Mouse (Mus musculus): ENCODE measurements around the gene Lama1. TPM values are rescaled to one million over a fixed set of nuclear protein-coding genes. Genes with fewer than 3 reads are reported as not detected.

Lama1 gene
- polyA plus RNA-seq, 1 experiment from 2014 or later = 24.6 TPM

DNA sequence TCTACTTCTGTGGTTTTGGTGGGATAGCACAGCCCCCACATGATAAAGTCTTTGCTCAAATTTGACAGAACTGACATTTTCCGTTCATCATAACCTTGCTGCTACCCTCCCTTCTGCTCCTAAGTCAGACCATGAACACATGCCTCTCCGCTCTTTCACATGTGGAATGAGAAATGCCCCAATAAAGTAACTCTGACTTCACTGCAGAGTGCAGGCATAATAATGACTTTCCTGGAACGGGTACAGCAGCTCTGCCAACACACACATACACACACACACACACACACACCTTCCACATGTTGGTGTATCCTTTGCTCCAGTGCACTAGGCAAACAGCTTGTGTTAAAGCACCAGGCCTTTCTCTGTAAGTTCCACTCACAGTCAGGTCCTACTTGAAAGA, 167.9 kb downstream of the Lama1 start:
- ATAC-seq (ENCODE audit: insufficient read depth, low FRiP score, low TSS enrichment) (no peak), DNase-seq (ENCODE audit: low spot score) (no peak)
- no peak overlapping the region for H3K4me3 ChIP-seq (ENCODE audit: low read depth, low read length)
- no peaks in the 10 kb centered on the region for H3K4me1 ChIP-seq (ENCODE audit: control insufficient read depth, insufficient read depth, low read length)
- no peak overlapping the region for H3K4me2 ChIP-seq (ENCODE audit: low read depth)
- 87% methylated on average over 3 of the region's 3 CpGs for WGBS
- no peaks in the 10 kb centered on the region for H3K9me3 ChIP-seq (ENCODE audit: control insufficient read depth, low read length)
- H3K27me3 ChIP-seq (ENCODE audit: control insufficient read depth, insufficient read depth, low read length) = no peaks in the 10 kb centered on the region
- no peak overlapping the region for H3K9ac ChIP-seq (ENCODE audit: low read length)
- H3K36me3 ChIP-seq (ENCODE audit: control insufficient read depth, insufficient read depth, low read length) = peaks cover 6% of the 10 kb centered on the region
- H3K27ac ChIP-seq (ENCODE audit: low read depth, low read length) = no peak overlapping the region

DNA sequence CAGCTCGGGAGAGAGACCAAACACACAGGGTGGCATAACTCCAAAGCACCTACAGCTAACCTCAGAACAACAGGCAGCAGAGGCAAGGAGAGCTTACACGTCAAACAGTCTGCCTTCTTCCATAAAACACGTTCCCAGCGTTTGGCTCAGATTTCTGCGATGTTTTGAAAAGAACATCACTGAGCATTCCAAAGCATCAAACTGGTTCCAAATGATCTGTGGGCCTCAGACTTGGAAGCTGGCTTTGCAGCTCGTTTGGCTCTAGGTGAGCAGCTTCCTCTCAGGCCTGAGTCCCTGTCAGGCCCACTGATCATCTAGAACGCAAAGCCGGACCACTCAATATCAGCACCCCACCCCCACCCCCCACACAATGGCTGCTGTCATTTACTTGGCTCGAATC, 169.0 kb downstream of the Lama1 start:
- no peak for DNase-seq (ENCODE audit: low spot score)
- no peaks in the 10 kb centered on the region for H3K4me1 ChIP-seq (ENCODE audit: control insufficient read depth, insufficient read depth, low read length)
- no peaks in the 10 kb centered on the region for H3K9me3 ChIP-seq (ENCODE audit: control insufficient read depth, low read length)
- H3K4me2 ChIP-seq (ENCODE audit: low read depth) = no peak overlapping the region
- H3K27ac ChIP-seq (ENCODE audit: low read depth, low read length) = no peak overlapping the region
- 70% methylated on average over 9 of the region's 9 CpGs for WGBS
- no peak overlapping the region for H3K4me3 ChIP-seq (ENCODE audit: low read depth, low read length)
- no peaks in the 10 kb centered on the region for H3K27me3 ChIP-seq (ENCODE audit: control insufficient read depth, insufficient read depth, low read length)
- H3K9ac ChIP-seq (ENCODE audit: low read length) = no peak overlapping the region
- no peak for ATAC-seq (ENCODE audit: insufficient read depth, low FRiP score, low TSS enrichment)
- peaks cover 6% of the 10 kb centered on the region for H3K36me3 ChIP-seq (ENCODE audit: control insufficient read depth, insufficient read depth, low read length)

DNA sequence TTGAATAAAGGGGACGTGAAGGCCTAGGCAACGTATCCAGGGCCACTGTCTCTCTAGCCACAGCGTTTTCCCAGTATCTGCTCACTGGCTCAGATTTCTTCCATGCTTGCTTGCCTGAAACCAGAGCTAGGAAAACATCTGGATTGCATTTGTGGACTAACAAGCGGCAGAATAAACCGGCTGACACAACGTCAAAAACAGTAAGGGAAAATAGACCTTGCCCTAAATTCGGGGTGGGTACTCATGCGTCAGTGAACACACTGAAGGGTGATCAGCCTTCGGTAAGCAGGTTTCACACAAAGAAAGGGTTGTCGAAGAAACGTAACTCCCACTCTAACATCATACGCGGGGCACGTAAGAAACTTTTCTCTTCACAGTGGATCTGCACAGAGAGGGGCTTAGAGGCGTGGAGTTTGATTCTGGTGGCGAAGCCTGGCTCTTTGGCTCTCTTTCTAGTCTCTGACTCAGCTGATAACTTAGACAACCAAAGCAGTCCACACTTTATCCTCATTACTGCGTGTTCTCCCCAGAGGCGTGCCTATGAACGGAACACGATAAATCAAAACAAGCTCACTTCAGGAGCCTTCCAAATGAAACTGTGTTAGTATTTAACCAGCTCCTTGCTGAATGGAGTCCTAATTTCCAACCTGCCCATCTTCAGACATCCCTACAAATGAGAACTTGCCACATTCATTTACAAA, 169.6 kb downstream of the Lama1 start:
- no peaks in the 10 kb centered on the region for H3K27me3 ChIP-seq (ENCODE audit: control insufficient read depth, insufficient read depth, low read length)
- no peak overlapping the region for H3K4me2 ChIP-seq (ENCODE audit: low read depth)
- no peak overlapping the region for H3K27ac ChIP-seq (ENCODE audit: low read depth, low read length)
- H3K36me3 ChIP-seq (ENCODE audit: control insufficient read depth, insufficient read depth, low read length) = peaks cover 11% of the 10 kb centered on the region
- H3K9me3 ChIP-seq (ENCODE audit: control insufficient read depth, low read length) = no peaks in the 10 kb centered on the region
- no peak overlapping the region for H3K9ac ChIP-seq (ENCODE audit: low read length)
- no peaks in the 10 kb centered on the region for H3K4me1 ChIP-seq (ENCODE audit: control insufficient read depth, insufficient read depth, low read length)
- 63% methylated on average over 20 of the region's 20 CpGs for WGBS
- H3K4me3 ChIP-seq (ENCODE audit: low read depth, low read length) = no peak overlapping the region
- ATAC-seq (ENCODE audit: insufficient read depth, low FRiP score, low TSS enrichment) (no peak), DNase-seq (ENCODE audit: low spot score) (peak; percentile 39)

DNA sequence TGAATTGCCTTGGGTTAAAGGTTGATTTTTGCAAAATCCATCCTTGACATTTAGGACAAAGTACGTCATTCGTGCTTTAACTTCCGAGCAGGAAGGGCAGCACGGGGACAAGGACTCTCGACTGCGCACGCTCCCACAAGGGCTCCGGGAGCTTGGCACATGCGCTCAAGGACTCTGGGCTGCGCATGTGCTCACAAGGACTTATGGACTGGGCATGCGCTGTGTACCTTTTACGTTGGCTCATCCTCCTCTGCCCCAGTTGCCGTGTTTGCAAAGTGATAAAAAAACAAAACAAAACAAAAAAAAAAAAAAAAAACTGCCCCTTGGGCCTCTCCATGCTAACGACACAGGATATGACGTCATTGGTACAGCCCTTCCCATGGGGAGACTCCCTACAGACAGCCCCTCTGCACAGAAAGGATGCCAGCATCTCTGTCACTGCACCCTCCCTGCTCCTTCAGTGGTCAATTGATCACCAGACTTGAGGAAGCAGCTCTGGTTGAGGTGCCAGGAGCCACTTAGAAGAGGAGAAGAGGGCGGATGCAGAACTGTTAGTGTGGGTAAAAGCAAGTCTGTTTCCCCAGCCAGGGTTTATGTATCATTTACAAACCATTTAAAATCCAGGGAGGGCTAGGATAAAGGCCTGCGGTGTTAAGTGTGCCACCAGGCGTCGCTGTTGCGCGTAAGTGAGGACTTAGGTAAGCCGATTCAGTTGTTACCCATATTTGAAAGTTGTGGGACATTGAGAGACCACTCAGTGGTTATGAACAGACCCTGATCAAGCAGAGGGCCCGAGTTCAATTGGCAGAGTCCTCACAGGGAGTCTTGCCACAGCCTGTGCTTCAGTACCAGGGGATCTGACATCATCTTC, 172.9 kb downstream of the Lama1 start:
- H3K4me2 ChIP-seq (ENCODE audit: low read depth) = no peak overlapping the region
- no peaks in the 10 kb centered on the region for H3K27me3 ChIP-seq (ENCODE audit: control insufficient read depth, insufficient read depth, low read length)
- DNase-seq (ENCODE audit: low spot score) (peak; percentile 81), ATAC-seq (ENCODE audit: insufficient read depth, low FRiP score, low TSS enrichment) (peak; percentile 38; the same call in 1 of the 2 replicates)
- H3K9ac ChIP-seq (ENCODE audit: low read length) = no peak overlapping the region
- no peak overlapping the region for H3K27ac ChIP-seq (ENCODE audit: low read depth, low read length)
- H3K9me3 ChIP-seq (ENCODE audit: control insufficient read depth, low read length) = no peaks in the 10 kb centered on the region
- H3K4me1 ChIP-seq (ENCODE audit: control insufficient read depth, insufficient read depth, low read length) = no peaks in the 10 kb centered on the region
- no peak overlapping the region for H3K4me3 ChIP-seq (ENCODE audit: low read depth, low read length)
- H3K36me3 ChIP-seq (ENCODE audit: control insufficient read depth, insufficient read depth, low read length) = peaks cover 12% of the 10 kb centered on the region; the same call in 1 of the 2 replicates
- 75% methylated on average over 23 of the region's 23 CpGs for WGBS

Other genes with a start within 250 kb of the Lama1 start
- gene Lrrc30, start 64.5 kb upstream of the Lama1 start, polyA plus RNA-seq (2014; fragmentation: Nextera tagmentation; extraction: Ambion mirVana) = 0.18 TPM in 1 of 2 replicates, not detected in the other